Mouse (Mus musculus): ENCODE measurements around the gene Pafah1b3.
A peak's percentile ranks its signal among the peaks of the same experiment; 100 is the strongest.

DNA sequence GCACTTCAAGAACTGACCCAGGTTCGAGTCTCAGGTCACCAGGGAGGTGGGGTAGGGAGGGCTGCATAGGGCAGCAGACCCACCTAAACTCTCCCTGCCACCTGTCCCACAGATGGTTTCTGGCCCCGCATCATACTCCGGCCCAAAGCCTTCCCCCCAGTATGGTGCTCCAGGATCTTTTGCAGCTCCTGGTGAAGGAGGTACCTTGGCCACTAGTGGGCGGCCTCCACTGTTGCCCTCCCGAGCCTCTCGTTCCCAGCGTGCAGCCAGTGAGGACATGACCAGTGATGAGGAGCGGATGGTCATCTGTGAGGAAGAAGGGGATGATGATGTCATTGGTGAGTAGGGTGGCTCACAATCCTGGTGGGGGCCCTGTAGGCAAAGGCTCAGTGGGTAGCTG lies 10.8 kb downstream of the Pafah1b3 start:
- TF ChIP-seq CTCF (conservative IDR thresholded peaks at IDR 0.05; ENCODE audit: low read length), result peak; percentile 23; the same call in 1 of the 2 replicates
- no peak for TF ChIP-seq POU5F1 (IDR thresholded peaks at IDR 0.05; ENCODE audit: borderline replicate concordance, low read length)
